Mouse (Mus musculus) bone marrow macrophage, adult 2 months (primary cell): ENCODE data around the gene Abcg8.

Experiments used
- CTCF ChIP-seq: IDR thresholded peaks from 2 replicates; pipeline ENCODE4 v1.5.1; 2012; ENCODE audit warnings: low read depth, mild to moderate bottlenecking, low read length, moderate library complexity
- POLR2A ChIP-seq: IDR thresholded peaks from 2 replicates; pipeline ENCODE4 v1.6.1; 2012; ENCODE audit warnings: mild to moderate bottlenecking, low read depth, low read length, borderline replicate concordance

- TF ChIP-seq CTCF (no peak), POLR2A (no peak)
These were observed 8.2 kb downstream of the Abcg8 start for GRCm38 (mm10) chr17:84684284-84684683.
